Mouse (Mus musculus) left cerebral cortex, postnatal 10 days (tissue): ENCODE results near the gene Slfn2. TPM values are rescaled to one million over a fixed set of nuclear protein-coding genes. Genes with fewer than 3 reads are reported as not detected.
"Not testable (repeated sequence)": the region's sequence is repeated elsewhere in the genome, so short reads cannot be mapped to it uniquely, and the experiment has no call there.

ENCODE experiments used
- DNase-seq, 2 experiments: peaks; one replicate each; pipeline ENCODE4 v3.0.0; 2021 to 2022; ENCODE audit warnings: low spot score in 2 of 2, mixed read lengths in 1 of 2; ENCODE audit errors: extremely low spot score in 1 of 2
- intact Hi-C: fragments of 180-260 bp; cut with DNase I; formaldehyde crosslinking; loops from one replicate; pipeline ENCODE4 v1.15.1; 2025
- total RNA-seq, 2 experiments: library from RNA; stranded (reverse); gene quantifications; 2 replicates each; pipeline ENCODE4 v1.2.3; 2021

The Slfn2 gene
- total RNA-seq = under 1 TPM; 0.34 to 0.60 TPM

DNA sequence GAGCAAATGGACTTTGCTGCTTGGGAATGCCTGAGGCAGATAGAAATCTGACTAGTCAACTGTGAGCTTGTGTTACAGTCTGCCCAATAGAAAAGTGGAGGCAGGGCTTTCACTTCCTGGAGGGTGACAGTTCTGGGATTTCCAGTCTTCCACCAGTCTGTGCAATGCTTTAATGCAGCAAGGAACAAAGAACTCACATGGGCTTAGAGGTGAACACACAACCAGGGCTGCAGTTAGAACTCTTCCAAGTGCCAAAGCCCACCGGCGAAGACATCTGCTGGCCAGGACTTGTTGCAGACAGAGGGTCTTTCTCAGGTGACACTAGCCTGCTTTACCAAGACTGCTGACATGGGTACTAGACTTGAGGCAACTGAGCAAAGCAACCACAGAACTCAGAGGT, at the start of gene Slfn2:
Gene Slfn2, plus strand, starts transcription at position 167 of the 400 bp plus-strand sequence.
- intact Hi-C loops = no loop called here
- no peak for DNase-seq

DNA sequence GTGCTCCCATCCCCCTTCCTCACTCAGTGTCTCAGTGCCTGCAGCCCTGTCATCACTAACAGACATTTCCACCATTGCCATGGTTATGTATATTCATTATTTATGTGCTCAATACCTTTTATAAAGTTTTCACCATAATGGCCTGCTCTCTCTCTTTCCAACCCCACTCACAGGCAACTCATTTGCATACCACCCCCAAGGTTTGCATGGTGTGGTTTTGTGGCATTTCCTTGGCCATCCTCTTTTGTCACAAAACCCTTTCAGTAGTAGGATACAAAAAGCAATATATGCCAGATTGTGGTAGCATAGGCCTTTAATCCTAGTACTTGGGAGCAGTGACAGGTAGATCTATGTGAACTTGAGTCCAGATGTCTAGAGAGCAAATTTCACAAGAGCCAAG, 48.8 kb upstream of the Slfn2 start:
- intact Hi-C loops = no loop called here
- no peak for DNase-seq

GRCm38 (mm10) chr11:83019561-83020519, 45.1 kb upstream of the Slfn2 start:
- intact Hi-C loops, DNase-seq: not testable (repeated sequence)

- peak in 1 of 2 experiments; percentile 30 for DNase-seq
- intact Hi-C loops = no loop called here
Observed at GRCm38 (mm10) chr11:83020621-83021020, 44.3 kb upstream of the Slfn2 start, which contains the start of gene Slfn8. TSS of gene Slfn8 (minus strand) at chr11:83020810.

DNA sequence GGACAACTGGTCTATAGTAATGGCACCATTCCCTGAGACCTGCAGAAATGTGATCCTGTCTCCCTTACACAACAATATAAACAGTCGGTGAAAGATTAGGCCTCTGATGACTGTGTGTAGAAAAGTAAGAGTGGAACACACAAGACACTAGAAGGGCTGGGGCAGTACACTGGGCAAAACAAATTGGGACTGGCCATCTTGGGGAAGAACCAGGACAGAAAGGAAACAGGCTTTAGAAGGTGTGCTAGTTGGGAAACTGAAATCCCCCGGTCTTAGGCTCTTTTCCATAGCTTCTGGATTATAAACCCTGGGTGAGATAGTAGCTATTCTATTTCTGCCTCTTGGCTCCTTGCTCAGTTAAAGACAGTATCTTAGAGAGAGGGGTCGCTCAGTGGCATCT, 26.2 kb upstream of the Slfn2 start:
- intact Hi-C loops, DNase-seq: not testable (repeated sequence)

GRCm38 (mm10) chr11:83039156-83039555, 25.8 kb upstream of the Slfn2 start:
- intact Hi-C loops = no loop called here
- no peak for DNase-seq

GRCm38 (mm10) chr11:83039796-83040195, 25.1 kb upstream of the Slfn2 start:
- intact Hi-C loops = no loop called here
- no peak for DNase-seq

DNA sequence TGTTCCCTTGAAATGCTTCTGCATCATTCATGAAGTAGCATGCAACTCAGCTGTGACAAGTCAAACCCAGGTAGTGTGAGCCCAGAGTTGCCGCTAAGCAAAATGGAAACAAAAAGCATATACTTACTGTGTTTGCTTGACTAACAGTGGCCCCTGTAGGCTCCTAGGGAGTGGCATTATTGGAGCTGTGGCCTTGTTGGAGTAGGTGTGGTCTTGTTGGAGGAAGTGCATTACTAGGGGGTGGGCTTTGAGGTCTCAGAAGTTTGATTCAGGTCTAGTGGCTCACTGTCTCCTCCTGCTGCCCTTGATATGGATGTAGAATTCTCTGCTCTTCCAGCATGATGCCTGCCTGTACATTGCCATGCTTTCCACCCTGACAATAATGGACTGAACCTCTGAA, 24.6 kb upstream of the Slfn2 start:
- no peak for DNase-seq
- intact Hi-C loops = no loop called here

- intact Hi-C loops = no loop called here
- DNase-seq = no peak
Observed at GRCm38 (mm10) chr11:83041000-83041399, 23.9 kb upstream of the Slfn2 start.

DNA sequence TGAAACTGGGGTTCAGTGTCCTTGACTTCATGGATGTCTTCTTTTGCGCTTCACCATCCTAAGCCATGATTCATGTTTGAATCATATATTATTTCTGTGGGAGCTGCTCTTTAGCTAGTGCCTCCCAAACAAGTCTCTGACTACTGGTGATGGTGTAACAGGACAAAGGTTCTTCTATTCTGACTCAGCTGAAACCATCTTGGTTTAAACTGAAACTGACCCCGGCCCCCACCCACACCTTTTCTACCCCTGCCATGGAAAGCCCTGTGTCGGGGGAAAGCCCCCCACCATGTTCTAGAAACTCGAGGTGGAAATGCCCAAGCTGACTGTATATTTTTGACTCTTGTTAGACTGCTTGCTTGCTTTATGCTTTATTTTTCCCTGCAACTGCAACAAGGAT, 21.0 kb upstream of the Slfn2 start:
- intact Hi-C loops = no loop called here
- DNase-seq = no peak

DNA sequence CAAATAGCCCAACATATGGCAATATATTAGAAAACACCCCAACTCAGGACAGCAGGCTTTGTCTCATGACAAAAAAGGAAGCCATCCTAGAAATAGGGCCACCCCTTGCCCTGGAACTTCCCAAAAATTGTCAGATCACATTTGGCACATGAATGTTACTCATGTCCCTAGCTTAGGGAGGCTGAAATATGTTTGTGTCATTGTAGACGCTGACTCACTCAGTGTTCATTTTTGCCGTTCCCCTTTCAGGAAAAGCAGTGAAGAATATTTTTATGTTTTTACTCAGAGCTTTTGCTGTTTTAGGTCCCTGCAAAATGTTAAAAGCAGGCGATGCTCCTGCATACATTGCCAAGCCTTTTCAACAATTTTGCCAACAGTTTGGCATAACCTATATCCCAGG, 19.3 kb upstream of the Slfn2 start:
- no peak for DNase-seq
- intact Hi-C loops = no loop called here

- intact Hi-C loops = no loop called here
- peak in 1 of 2 experiments; percentile 53 for DNase-seq
Observed at GRCm38 (mm10) chr11:83057863-83058262, 7.0 kb upstream of the Slfn2 start.

GRCm38 (mm10) chr11:83060412-83061020, 4.4 kb upstream of the Slfn2 start:
- no peak for DNase-seq
- intact Hi-C loops = no loop called here

DNA sequence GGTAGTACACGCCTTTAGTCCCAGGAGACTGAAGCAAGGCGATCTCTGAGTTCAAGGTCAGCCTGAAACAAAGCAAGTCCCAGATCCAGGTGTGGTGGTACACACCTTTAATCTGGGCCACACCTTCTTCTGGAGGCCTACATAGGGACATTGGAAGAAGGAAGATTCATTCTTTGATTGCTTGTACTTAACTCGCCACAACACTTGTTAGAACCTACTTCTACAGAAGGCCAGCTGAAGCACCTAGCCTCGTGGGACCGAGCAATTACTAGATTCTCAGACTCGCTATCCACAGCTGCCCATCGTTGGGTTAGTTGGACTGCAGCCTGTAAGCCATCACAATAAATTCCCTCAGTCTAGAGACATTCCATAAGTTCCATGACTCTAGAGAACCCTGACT, 3.1 kb upstream of the Slfn2 start:
- intact Hi-C loops = no loop called here
- no peak for DNase-seq

DNA sequence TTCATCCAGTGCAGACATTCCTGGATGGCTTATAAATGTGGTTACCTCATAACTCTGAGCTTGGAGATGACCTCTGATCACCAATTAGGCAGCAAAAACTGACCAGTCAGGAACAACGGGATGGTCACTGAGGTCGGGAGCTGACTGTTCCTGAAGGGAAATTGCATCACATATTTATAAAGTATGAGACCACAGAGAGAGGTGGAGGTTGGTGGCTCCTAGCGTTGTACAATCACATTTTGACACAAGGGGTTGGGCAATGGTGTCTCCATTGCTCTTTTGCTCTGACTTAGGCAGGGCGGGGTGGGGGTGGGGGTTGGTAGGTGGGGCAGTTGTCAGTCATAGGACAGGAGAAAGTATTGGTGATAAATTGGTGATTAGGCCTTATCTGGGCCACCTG, 1.8 kb upstream of the Slfn2 start:
- no peak for DNase-seq
- intact Hi-C loops = no loop called here

GRCm38 (mm10) chr11:83063941-83064349, 967 bp upstream of the Slfn2 start:
- no peak for DNase-seq
- intact Hi-C loops = no loop called here

GRCm38 (mm10) chr11:83065441-83066344, 781 bp downstream of the Slfn2 start:
- DNase-seq = no peak
- intact Hi-C loops = no loop called here

GRCm38 (mm10) chr11:83066640-83067531, 2.0 kb downstream of the Slfn2 start:
- intact Hi-C loops = no loop called here
- peak in 1 of 2 experiments; percentile 25 for DNase-seq
